Mouse (Mus musculus): ENCODE measurements at regions not wholly inside any gene's neighbourhood (a gene's known extent, or its start where the extent isn't known, plus 50 kb on each side); places are given as distances from the start of the nearest gene placed in this dataset.

DNA sequence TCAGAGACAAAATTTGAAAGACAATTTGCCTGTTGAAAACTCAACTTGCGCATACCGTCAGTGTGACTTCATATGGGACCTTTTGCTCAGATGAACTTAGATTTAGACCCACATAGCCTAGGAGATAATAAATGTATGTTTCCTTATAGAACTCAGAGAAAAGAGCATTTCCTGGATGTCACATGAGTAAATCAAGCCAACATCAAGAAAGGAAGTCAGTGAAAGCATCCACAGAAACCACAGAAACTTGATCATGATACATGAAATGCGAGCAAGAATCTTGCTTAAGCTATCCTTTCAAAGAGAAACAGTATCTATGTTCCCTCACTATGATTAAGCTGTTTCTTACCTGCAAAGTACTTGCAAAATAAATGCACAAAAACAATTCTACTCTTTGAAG, 104.1 kb upstream of the Klf6 start:
- TF ChIP-seq ZNF384 (IDR thresholded peaks at IDR 0.05; ENCODE audit: low read depth, low read length) (no peak), ZC3H11A (IDR thresholded peaks at IDR 0.05; ENCODE audit: borderline replicate concordance, low read depth, low read length) (no peak), CHD2 (IDR thresholded peaks at IDR 0.05; ENCODE audit: low read depth, low read length) (no peak)

All from ES-E14 (cell line).